Mouse (Mus musculus) large intestine, adult 2 months (tissue): ENCODE results near the gene Krtap21-1. TPM values are rescaled to one million over a fixed set of nuclear protein-coding genes. Genes with fewer than 3 reads are reported as not detected.

Source experiments
- DNase-seq: peaks from one replicate; pipeline ENCODE4 v3.0.0-alpha.2; 2012; ENCODE audit warnings: low read depth, low spot score
- WGBS: fragments of 180-500 bp; shearing (Covaris S2); methylation state at CpG from one replicate; pipeline ENCODE4 v1.1.7; 2018; 5-methylcytosine and 5-hydroxymethylcytosine counted together
- polyA plus RNA-seq: library from polyadenylated mRNA; depleted of rRNA; stranded (reverse); fragments of >200 nt; gene quantifications from 2 replicates; pipeline ENCODE4 v1.2.3, GENCODE M21; 2012; rRNA removed

Krtap21-1 gene
- polyA plus RNA-seq = not detected in 2 replicates

- no peak for DNase-seq
- WGBS = 77% methylated on average over 2 of the region's 2 CpGs
Observed at GRCm38 (mm10) chr16:89403768-89404167, at the start of gene Krtap21-1. Gene Krtap21-1 (minus strand): TSS chr16:89403868.

DNA sequence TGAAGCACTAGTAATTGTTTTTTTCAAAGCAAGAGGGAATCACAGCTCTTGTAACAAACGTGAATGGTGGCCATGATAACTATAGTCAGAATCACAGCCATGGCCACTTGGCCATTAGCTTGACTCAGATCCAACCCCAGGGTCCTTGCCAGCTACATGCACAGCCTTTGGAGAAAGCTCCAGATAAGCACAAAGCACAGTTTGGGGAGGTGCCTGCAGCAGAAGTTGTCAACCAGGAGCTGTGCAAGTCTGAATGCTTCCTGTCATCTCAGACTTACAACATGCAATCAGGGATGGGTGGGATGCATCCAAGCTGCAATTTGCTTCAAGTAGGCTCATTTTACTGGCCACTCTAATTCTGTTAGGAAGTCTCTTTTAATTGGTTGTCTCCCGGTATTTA, 25.9 kb upstream of the Krtap21-1 start:
- 85% methylated on average over 2 of the region's 2 CpGs for WGBS
- no peak for DNase-seq

- no peak for DNase-seq
Observed at GRCm38 (mm10) chr16:89425310-89425709, 21.6 kb upstream of the Krtap21-1 start.

GRCm38 (mm10) chr16:89420011-89420410, 16.3 kb upstream of the Krtap21-1 start, which contains the start of gene Krtap6-2:
Gene Krtap6-2 (minus strand): TSS chr16:89420111.
- 86% methylated on average over 3 of the region's 3 CpGs for WGBS
- DNase-seq = no peak

More at GRCm38 (mm10) chr16:89425310-89425709, 21.6 kb upstream of the Krtap21-1 start:
- 86% methylated on average over 5 of the region's 5 CpGs for WGBS

GRCm38 (mm10) chr16:89416311-89416710, 12.6 kb upstream of the Krtap21-1 start:
- 66% methylated on average over 3 of the region's 3 CpGs for WGBS
- no peak for DNase-seq

DNA sequence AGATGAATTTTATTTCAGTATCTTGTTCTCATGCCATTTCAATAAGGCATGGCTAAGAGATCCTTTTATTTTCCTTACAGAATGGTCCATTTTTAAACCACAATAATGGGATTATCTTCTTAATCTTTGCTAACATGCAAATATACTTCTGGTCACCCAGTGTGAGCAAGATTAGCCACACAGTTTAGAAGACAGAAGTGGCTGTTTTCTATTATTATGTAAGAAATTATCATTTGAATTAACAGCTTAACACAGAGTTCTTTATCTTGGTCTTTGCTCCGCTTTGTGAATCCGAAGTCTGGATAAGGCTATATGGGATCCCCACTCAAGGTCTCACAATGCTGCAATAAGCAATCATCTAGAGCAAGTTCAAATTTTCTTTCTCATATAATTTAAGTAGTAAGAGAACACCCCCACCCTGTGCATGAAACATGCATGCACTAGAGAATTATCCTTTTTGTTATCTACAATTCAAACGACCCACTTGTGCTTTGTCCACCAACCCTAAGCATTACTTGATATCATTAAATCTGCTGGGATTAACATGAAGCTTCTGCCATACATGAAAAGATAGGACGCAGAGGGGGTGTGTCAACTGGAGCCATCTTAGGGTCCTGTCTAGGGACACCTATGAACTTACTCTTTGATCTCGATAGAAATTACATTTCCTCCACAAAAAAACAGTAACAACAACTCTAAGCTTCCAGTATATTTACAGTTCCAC, 6.8 kb upstream of the Krtap21-1 start:
- WGBS = 76% methylated on average over 5 of the region's 5 CpGs
- no peak for DNase-seq

- DNase-seq = no peak
- 61% methylated on average over 2 of the region's 2 CpGs for WGBS
Observed at GRCm38 (mm10) chr16:89372734-89373461, 30.8 kb downstream of the Krtap21-1 start.

Other genes starting within 250 kb of the Krtap21-1 start
- gene Gm9789, start 245.9 kb downstream of the Krtap21-1 start, polyA plus RNA-seq = not detected in 2 replicates
- gene Gm7735, start 234.4 kb downstream of the Krtap21-1 start, polyA plus RNA-seq = not detected in 2 replicates
- gene 1110057P08Rik, start 229.1 kb downstream of the Krtap21-1 start, polyA plus RNA-seq = not detected in 2 replicates
- not detected in 2 replicates for gene Krtap20-2, start 198.0 kb downstream of the Krtap21-1 start, polyA plus RNA-seq
- not detected in 2 replicates for gene Krtap6-2, start 16.2 kb upstream of the Krtap21-1 start, polyA plus RNA-seq
- not detected in 2 replicates for gene Krtap8-1, start 84.1 kb upstream of the Krtap21-1 start, polyA plus RNA-seq
- gene Krtap7-1, start 104.5 kb upstream of the Krtap21-1 start, polyA plus RNA-seq = not detected in 2 replicates
- gene Krtap11-1, start 167.3 kb upstream of the Krtap21-1 start, polyA plus RNA-seq = not detected in 2 replicates